8 mouse cellular contexts compared by ENCODE assay signal in the genomic region with DNA sequence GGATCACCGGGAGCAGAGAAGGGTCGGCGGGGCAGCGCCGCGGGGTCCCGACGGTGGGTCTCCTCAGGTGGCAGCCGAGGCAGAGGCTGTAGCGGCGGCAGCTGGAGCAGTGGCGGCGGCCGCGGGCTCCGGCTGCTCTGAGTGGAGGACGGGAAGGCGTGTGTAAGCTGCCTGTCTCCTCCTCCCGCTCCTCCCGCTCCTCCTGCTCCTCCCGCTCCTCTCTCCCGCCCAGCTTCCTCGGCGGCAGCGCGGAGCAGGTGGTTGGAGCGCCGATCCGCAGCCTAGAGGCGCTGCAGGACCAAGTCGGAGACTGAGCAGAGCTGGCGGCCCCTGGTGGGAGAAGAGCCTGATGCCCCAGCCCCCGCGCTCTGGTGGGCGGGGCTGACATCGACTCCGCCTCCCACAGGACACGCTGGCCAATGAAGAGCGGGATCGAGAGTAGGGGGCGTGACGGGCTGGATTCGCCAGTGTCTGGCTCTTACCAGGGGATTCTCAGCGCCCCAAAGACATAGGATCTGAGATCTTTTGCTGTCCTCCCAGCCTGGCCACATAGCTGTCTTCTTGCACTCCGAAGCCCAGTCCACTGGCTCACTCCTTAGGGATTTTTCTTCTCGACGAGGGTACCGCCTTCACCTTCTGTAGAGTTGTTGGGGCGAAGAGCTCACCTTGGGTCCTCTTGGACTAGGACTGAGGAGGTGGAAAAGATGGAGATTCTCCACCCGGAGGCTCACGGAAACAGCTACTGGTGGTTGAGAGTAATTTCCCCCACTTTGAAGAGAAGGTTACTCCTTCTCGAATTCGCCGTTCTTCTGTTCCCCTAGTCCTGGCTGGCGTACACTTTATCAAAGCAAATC. TPM values are rescaled to one million over a fixed set of nuclear protein-coding genes. Genes with fewer than 3 reads are reported as not detected.
DNase-seq lines count a peak whose midpoint lies in the region; ATAC-seq lines count a peak whose summit lies in the region.

No protein-coding gene starts in this region.

- no peaks in the 10 kb centered on the region for H3K9me3 ChIP-seq in megakaryocyte, embryonic 14.5 days

- peaks cover 56% of the 10 kb centered on the region for H3K27me3 ChIP-seq in megakaryocyte, embryonic 14.5 days (replicated peaks)

- peak; percentile 88 to 91 for DNase-seq in adrenal gland, adult 18-20 months (ENCODE audit: low spot score in 2 of 2)
- DNase-seq in embryo, embryonic 11 days = peak; percentile 97
- DNase-seq in gastrocnemius, postnatal 14 days = peak; percentile 95
- peak; percentile 95 to 98 for DNase-seq in left cerebral cortex, adult 9 months (ENCODE audit: low spot score in 2 of 2)
- peak; percentile 95 for DNase-seq in right cerebral cortex, adult 2 months (ENCODE audit: low spot score in 2 of 2)
- peak; percentile 84 for DNase-seq in urinary bladder, postnatal 10 days (ENCODE audit: low spot score)

- H3K4me3 ChIP-seq in megakaryocyte, embryonic 14.5 days (replicated peaks) = peak overlapping the region; percentile 94

- intact Hi-C loops in gastrocnemius, postnatal 14 days (cut with DNase I; ENCODE audit: low total_unique reads) = no loop called here

- H3K4me1 ChIP-seq in megakaryocyte, embryonic 14.5 days = peaks cover 41% of the 10 kb centered on the region

- no peaks in the 10 kb centered on the region for H3K36me3 ChIP-seq in megakaryocyte, embryonic 14.5 days (replicated peaks; ENCODE audit: low read length)

- peak; percentile 85 for ATAC-seq in inflammation-experienced regulatory T-cells, adult 6 months

RNA-seq across cellular contexts. Expression of gene Alcam, which starts 0.8 kb away (rescaled TPM):
- total RNA-seq in adrenal gland, adult 18-20 months (2021) = 10 to 100 TPM; 47.4 to 55.9 TPM
- total RNA-seq in gastrocnemius, postnatal 14 days (2021) = 1 to 10 TPM; 1.3 to 1.4 TPM
- 10 to 100 TPM in 1 of 3 experiments, 1 to 10 TPM in 2; 5.1 to 10.4 (median 7.9) TPM for polyA plus RNA-seq in inflammation-experienced regulatory T-cells, adult 6 months (2017; shearing (Covaris generic))
- 1.6 TPM in 1 of 2 replicates, not detected in the other for polyA plus RNA-seq in megakaryocyte, embryonic 14.5 days (2012; ENCODE audit: insufficient read depth, low replicate concordance)

Comparison
In these comparisons a context has a peak if more than half of its experiments do, and no peak if none do; other contexts are left out.
1. Peak in every context shown above with its lines: DNase-seq, ATAC-seq and H3K4me3 ChIP-seq.
2. RNA of gene Alcam, which starts 0.8 kb away (total RNA-seq): 47.4 to 55.9 TPM in adrenal gland, adult 18-20 months; 1.3 to 1.4 TPM in gastrocnemius, postnatal 14 days; every median in the first group is over 10 times any median in the second.